Mouse (Mus musculus): ENCODE data around the gene Olfr809. TPM values are rescaled to one million over a fixed set of nuclear protein-coding genes. Genes with fewer than 3 reads are reported as not detected.

The Olfr809 gene
- polyA plus RNA-seq, 1 experiment from 2014 or later = not detected

Small RNA genes lying within 50 kb of the gene (microRNA-seq; reads per million reads assigned to microRNA genes)
- gene Gm24485 = not detected

Other genes starting within 250 kb of the Olfr809 start
- gene Olfr792, start 235.5 kb upstream of the Olfr809 start, polyA plus RNA-seq (2015; fragmentation: Nextera tagmentation; extraction: Ambion mirVana) = not detected in 2 replicates
- gene Olfr794, start 207.0 kb upstream of the Olfr809 start, polyA plus RNA-seq (2015; fragmentation: Nextera tagmentation; extraction: Ambion mirVana) = not detected in 2 replicates
- gene Olfr796, start 162.1 kb upstream of the Olfr809 start, polyA plus RNA-seq (2015; fragmentation: Nextera tagmentation; extraction: Ambion mirVana) = not detected in 2 replicates
- not detected in 2 replicates for gene Olfr798, start 146.7 kb upstream of the Olfr809 start, polyA plus RNA-seq (2015; fragmentation: Nextera tagmentation; extraction: Ambion mirVana)
- not detected in 2 replicates for gene Olfr799, start 137.2 kb upstream of the Olfr809 start, polyA plus RNA-seq (2015; fragmentation: Nextera tagmentation; extraction: Ambion mirVana)
- not detected in 2 replicates for gene Olfr800, start 116.9 kb upstream of the Olfr809 start, polyA plus RNA-seq (2015; fragmentation: Nextera tagmentation; extraction: Ambion mirVana)
- not detected in 2 replicates for gene Olfr801, start 100.8 kb upstream of the Olfr809 start, polyA plus RNA-seq (2015; fragmentation: Nextera tagmentation; extraction: Ambion mirVana)
- gene Olfr802, start 86.5 kb upstream of the Olfr809 start, polyA plus RNA-seq (2015; fragmentation: Nextera tagmentation; extraction: Ambion mirVana) = 0.05 TPM in 1 of 2 replicates, not detected in the other
- not detected in 2 replicates for gene Olfr803, start 80.4 kb upstream of the Olfr809 start, polyA plus RNA-seq (2015; fragmentation: Nextera tagmentation; extraction: Ambion mirVana)
- gene Olfr804, start 71.4 kb upstream of the Olfr809 start, polyA plus RNA-seq (2015; fragmentation: Nextera tagmentation; extraction: Ambion mirVana) = not detected in 2 replicates
- gene Olfr805, start 45.3 kb upstream of the Olfr809 start, polyA plus RNA-seq (2015; fragmentation: Nextera tagmentation; extraction: Ambion mirVana) = not detected in 2 replicates
- not detected in 2 replicates for gene Olfr806, start 32.7 kb upstream of the Olfr809 start, polyA plus RNA-seq (2015; fragmentation: Nextera tagmentation; extraction: Ambion mirVana)
- gene Olfr807, start 16.8 kb upstream of the Olfr809 start, polyA plus RNA-seq (2015; fragmentation: Nextera tagmentation; extraction: Ambion mirVana) = not detected in 2 replicates
- not detected in 2 replicates for gene Olfr808, start 9.2 kb upstream of the Olfr809 start, polyA plus RNA-seq (2015; fragmentation: Nextera tagmentation; extraction: Ambion mirVana)
- not detected in 2 replicates for gene Olfr810, start 20.3 kb downstream of the Olfr809 start, polyA plus RNA-seq (2015; fragmentation: Nextera tagmentation; extraction: Ambion mirVana)
- not detected in 2 replicates for gene Olfr811, start 29.8 kb downstream of the Olfr809 start, polyA plus RNA-seq (2015; fragmentation: Nextera tagmentation; extraction: Ambion mirVana)
- gene Olfr812, start 71.5 kb downstream of the Olfr809 start, polyA plus RNA-seq (2015; fragmentation: Nextera tagmentation; extraction: Ambion mirVana) = not detected in 2 replicates
- gene Olfr813, start 80.7 kb downstream of the Olfr809 start, polyA plus RNA-seq (2015; fragmentation: Nextera tagmentation; extraction: Ambion mirVana) = not detected in 2 replicates
- gene Olfr814, start 105.2 kb downstream of the Olfr809 start, polyA plus RNA-seq (2015; fragmentation: Nextera tagmentation; extraction: Ambion mirVana) = not detected in 2 replicates
- not detected in 2 replicates for gene Olfr815, start 131.2 kb downstream of the Olfr809 start, polyA plus RNA-seq (2015; fragmentation: Nextera tagmentation; extraction: Ambion mirVana)
- not detected in 2 replicates for gene Olfr816, start 141.0 kb downstream of the Olfr809 start, polyA plus RNA-seq (2015; fragmentation: Nextera tagmentation; extraction: Ambion mirVana)
- gene Olfr818, start 174.5 kb downstream of the Olfr809 start, polyA plus RNA-seq (2015; fragmentation: Nextera tagmentation; extraction: Ambion mirVana) = not detected in 2 replicates
- gene Olfr819, start 192.6 kb downstream of the Olfr809 start, polyA plus RNA-seq (2015; fragmentation: Nextera tagmentation; extraction: Ambion mirVana) = not detected in 2 replicates
- not detected in 2 replicates for gene Olfr247, start 201.5 kb downstream of the Olfr809 start, polyA plus RNA-seq (2015; fragmentation: Nextera tagmentation; extraction: Ambion mirVana)
- gene Gm10310, start 210.4 kb downstream of the Olfr809 start, polyA plus RNA-seq (2015; fragmentation: Nextera tagmentation; extraction: Ambion mirVana) = not detected in 2 replicates
- gene Olfr820, start 238.0 kb downstream of the Olfr809 start, polyA plus RNA-seq (2015; fragmentation: Nextera tagmentation; extraction: Ambion mirVana) = not detected in 2 replicates

Data from midbrain, embryonic 16.5 days (tissue).